8 mouse cellular contexts compared by ENCODE assay signal in the genomic region with DNA sequence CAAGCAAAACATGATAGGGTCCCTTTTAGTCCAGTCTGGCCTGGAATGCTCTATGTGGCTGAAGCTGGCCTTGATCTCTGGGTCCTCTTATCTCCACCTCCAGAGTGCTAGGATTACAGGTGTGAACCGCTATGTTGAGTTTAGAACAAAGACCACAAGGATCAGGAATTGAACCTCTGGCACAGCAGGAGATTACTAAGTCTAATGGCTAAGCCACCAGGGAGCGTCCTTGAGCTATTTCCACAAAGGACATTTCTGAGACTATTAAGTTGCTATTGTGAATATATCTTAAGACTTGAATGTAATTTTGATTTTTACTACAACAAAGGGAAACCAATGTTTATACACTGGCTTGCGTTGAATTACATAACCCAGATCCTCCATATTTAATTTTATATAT. TPM values are rescaled to one million over a fixed set of nuclear protein-coding genes. Genes with fewer than 3 reads are reported as not detected.
A peak's percentile ranks its signal among the peaks of the same experiment; 100 is the strongest.
DNase-seq lines count a peak whose midpoint lies in the region; ATAC-seq and TF ChIP-seq lines count a peak whose summit lies in the region.

No protein-coding gene starts in this region.

- H3K4me2 ChIP-seq in limb, embryonic 14.5 days (replicated peaks; ENCODE audit: low read depth, low read length, severe bottlenecking), result no peak overlapping the region
- no peak overlapping the region for H3K4me2 ChIP-seq in neural tube, embryonic 15.5 days

- ATAC-seq in limb, embryonic 14.5 days (ENCODE audit: low FRiP score, low read depth), result no peak
- ATAC-seq in neural tube, embryonic 15.5 days (ENCODE audit: low FRiP score), result no peak

- no peak for TF ChIP-seq POLR2A in limb, embryonic 14.5 days (IDR thresholded peaks at IDR 0.05; ENCODE audit: borderline replicate concordance, extremely low read depth, insufficient read depth, insufficient read length)

- no peaks in the 10 kb centered on the region for H3K27me3 ChIP-seq in limb, embryonic 14.5 days (ENCODE audit: control insufficient read depth, insufficient read depth, low read length)
- no peaks in the 10 kb centered on the region for H3K27me3 ChIP-seq in limb, embryonic 10.5 days (ENCODE audit: low read depth, poor library complexity, severe bottlenecking)
- no peaks in the 10 kb centered on the region for H3K27me3 ChIP-seq in neural tube, embryonic 15.5 days (replicated peaks)

- H3K9me3 ChIP-seq in limb, embryonic 14.5 days (ENCODE audit: control insufficient read depth, low read length), result no peaks in the 10 kb centered on the region
- no peaks in the 10 kb centered on the region for H3K9me3 ChIP-seq in limb, embryonic 10.5 days (replicated peaks)
- no peaks in the 10 kb centered on the region for H3K9me3 ChIP-seq in neural tube, embryonic 15.5 days (replicated peaks)

- no peak overlapping the region for H3K4me3 ChIP-seq in limb, embryonic 14.5 days (replicated peaks; ENCODE audit: low read length)
- H3K4me3 ChIP-seq in limb, embryonic 10.5 days, result no peak overlapping the region
- H3K4me3 ChIP-seq in neural tube, embryonic 15.5 days (replicated peaks), result no peak overlapping the region

- no peaks in the 10 kb centered on the region for H3K4me1 ChIP-seq in limb, embryonic 14.5 days (ENCODE audit: control insufficient read depth, insufficient read depth, low read length)
- no peaks in the 10 kb centered on the region for H3K4me1 ChIP-seq in limb, embryonic 10.5 days
- no peaks in the 10 kb centered on the region for H3K4me1 ChIP-seq in neural tube, embryonic 15.5 days

- H3K27ac ChIP-seq in limb, embryonic 14.5 days (replicated peaks; ENCODE audit: low read depth, low read length), result no peak overlapping the region
- H3K27ac ChIP-seq in limb, embryonic 10.5 days, result no peak overlapping the region
- H3K27ac ChIP-seq in neural tube, embryonic 15.5 days (replicated peaks), result no peak overlapping the region

- H3K36me3 ChIP-seq in limb, embryonic 14.5 days (ENCODE audit: control insufficient read depth, insufficient read depth, low read length), result no peaks in the 10 kb centered on the region
- no peaks in the 10 kb centered on the region for H3K36me3 ChIP-seq in limb, embryonic 10.5 days
- H3K36me3 ChIP-seq in neural tube, embryonic 15.5 days, result no peaks in the 10 kb centered on the region

- WGBS in limb, embryonic 14.5 days, result 50% methylated on average over 3 of the region's 3 CpGs
- 62% methylated on average over 3 of the region's 3 CpGs for WGBS in limb, embryonic 10.5 days
- 67% methylated on average over 3 of the region's 3 CpGs for WGBS in neural tube, embryonic 15.5 days

- H3K9ac ChIP-seq in limb, embryonic 14.5 days (ENCODE audit: low read depth, low read length, severe bottlenecking), result no peak overlapping the region
- H3K9ac ChIP-seq in neural tube, embryonic 15.5 days (replicated peaks), result no peak overlapping the region

- DNase-seq in adrenal gland, adult (ENCODE audit: inconsistent age in 2 of 2, low spot score in 1 of 2), result peak; percentile 34 to 81
- no peak for DNase-seq in adrenal gland, postnatal 4 days (ENCODE audit: low spot score in 2 of 2)
- DNase-seq in limb, embryonic 14.5 days (ENCODE audit: low spot score), result peak; percentile 45
- no peak for DNase-seq in limb, embryonic 10.5 days (ENCODE audit: low spot score)
- DNase-seq in adrenal gland, postnatal 36 days, result peak; percentile 56 to 74
- DNase-seq in layer of hippocampus, postnatal 10 days (ENCODE audit: low spot score in 2 of 2), result peak; percentile 15 to 46
- no peak for DNase-seq in cerebellum, adult 9-11 months

RNA-seq across cellular contexts. Expression of a gene that starts 13.0 kb away (rescaled TPM):
- 1 to 10 TPM in 1 of 2 experiments, under 1 TPM in 1; 0.73 to 1.2 TPM for total RNA-seq in adrenal gland, postnatal 4 days (2021)
- 1.8 and 2.6 TPM in 2 replicates for polyA plus RNA-seq in limb, embryonic 14.5 days (2012; rRNA removed)
- 1.7 and 2.5 TPM in 2 replicates for polyA plus RNA-seq in limb, embryonic 14.5 days (2014; fragmentation: Nextera tagmentation; extraction: Ambion mirVana)
- 0.15 TPM in 1 of 2 replicates, not detected in the other for polyA plus RNA-seq in limb, embryonic 10.5 days (2016; fragmentation: Nextera tagmentation; extraction: Ambion mirVana)
- total RNA-seq in adrenal gland, postnatal 36 days (2021), result 1 to 10 TPM; 3.9 to 5.2 TPM
- total RNA-seq in layer of hippocampus, postnatal 10 days (2021), result under 1 TPM; 0.49 to 0.78 TPM
- polyA plus RNA-seq in neural tube, embryonic 15.5 days (2015; fragmentation: Nextera tagmentation; extraction: Ambion mirVana), result 0.40 and 0.59 TPM in 2 replicates

Comparison
In these comparisons a context has a peak if more than half of its experiments do, and no peak if none do; other contexts are left out.
1. DNase-seq: peak in adrenal gland, adult (2 of 2), limb, embryonic 14.5 days (single experiment), adrenal gland, postnatal 36 days (2 of 2) and layer of hippocampus, postnatal 10 days (2 of 2); none in adrenal gland, postnatal 4 days (0 of 2), limb, embryonic 10.5 days (single experiment) and cerebellum, adult 9-11 months (single experiment).